10 mouse cellular contexts compared by ENCODE assay signal in the genomic region with DNA sequence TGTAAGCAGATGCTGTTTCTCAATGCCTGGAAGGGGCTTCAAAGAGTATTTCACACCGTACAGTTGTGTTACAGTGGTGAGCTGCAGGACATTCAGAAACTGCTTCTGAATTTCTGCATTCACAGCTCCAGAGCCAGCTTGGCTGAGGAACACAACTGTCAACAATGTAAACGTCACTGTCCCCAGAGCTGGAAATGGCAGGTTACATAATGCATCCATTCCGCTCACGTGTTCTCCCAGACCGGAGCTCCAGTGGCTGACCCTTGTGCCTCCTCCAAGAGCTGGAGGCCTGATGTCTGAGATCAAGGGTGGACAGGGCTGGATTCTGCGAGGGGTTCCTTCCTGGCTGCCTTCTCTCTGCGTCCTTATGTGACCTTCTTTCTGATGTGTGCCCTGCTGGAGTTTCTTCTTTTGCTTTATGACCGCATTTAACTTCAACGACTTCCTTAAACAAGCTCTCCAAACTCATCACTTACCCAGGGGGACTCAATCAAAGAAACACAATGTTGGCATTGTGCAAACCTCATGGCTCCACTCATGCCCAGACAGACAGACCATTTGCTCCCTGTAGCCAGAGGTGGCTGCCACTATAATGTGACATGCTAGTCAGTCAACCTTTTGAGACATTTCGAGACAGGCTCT. TPM values are rescaled to one million over a fixed set of nuclear protein-coding genes. Genes with fewer than 3 reads are reported as not detected.
DNase-seq lines count a peak whose midpoint lies in the region; ATAC-seq and TF ChIP-seq lines count a peak whose summit lies in the region.
"Had no signal": no experiment of that assay in that cellular context is flagged by ENCODE, and none has a peak within 500 bp of the region (broad histone marks: within the 10 kb centered on the region; RNA-seq: fewer than 3 reads in every experiment).

No protein-coding gene starts in this region.

- no peaks in the 10 kb centered on the region for H3K36me3 ChIP-seq in hindbrain, embryonic 10.5 days
- no peaks in the 10 kb centered on the region for H3K36me3 ChIP-seq in midbrain, postnatal 0 days (ENCODE audit: insufficient read depth, low read length)

- no peak for ATAC-seq in activated CD4-positive, CD25-positive, alpha-beta regulatory T cell, adult 4 months
- ATAC-seq in midbrain, postnatal 0 days (ENCODE audit: low FRiP score) = no peak
- ATAC-seq: forebrain, embryonic 14.5 days; midbrain, embryonic 16.5 days had no signal

- no peak overlapping the region for H3K4me3 ChIP-seq in hindbrain, embryonic 10.5 days
- no peak overlapping the region for H3K4me3 ChIP-seq in midbrain, postnatal 0 days (ENCODE audit: low read depth, low read length)

- H3K4me1 ChIP-seq in hindbrain, embryonic 10.5 days (replicated peaks) = peaks cover 41% of the 10 kb centered on the region
- no peaks in the 10 kb centered on the region for H3K4me1 ChIP-seq in midbrain, postnatal 0 days (ENCODE audit: insufficient read depth, low read length)

- peak; percentile 82 for DNase-seq in gastrocnemius, adult 18-20 months (ENCODE audit: low spot score)
- DNase-seq in gastrocnemius, postnatal 10 days = no peak
- DNase-seq in adipocyte (ENCODE audit: low spot score) = peak; percentile 90
- DNase-seq in heart, postnatal 10 days = peak; percentile 80 to 87
- DNase-seq in lung, postnatal 10 days = peak; percentile 82
- DNase-seq in hindbrain, embryonic 10.5 days (ENCODE audit: low spot score) = no peak
- DNase-seq in midbrain, postnatal 0 days (ENCODE audit: low spot score) = no peak

- intact Hi-C loops in heart, postnatal 10 days (cut with DNase I) = no loop called here

- no peak for TF ChIP-seq CTCF in midbrain, postnatal 0 days (IDR thresholded peaks at IDR 0.05)

- H3K27ac ChIP-seq in hindbrain, embryonic 10.5 days = no peak overlapping the region
- no peak overlapping the region for H3K27ac ChIP-seq in midbrain, postnatal 0 days (ENCODE audit: low read depth, low read length)

- H3K4me2 ChIP-seq in midbrain, postnatal 0 days (ENCODE audit: low read depth, low read length, poor library complexity, severe bottlenecking) = no peak overlapping the region

- WGBS in hindbrain, embryonic 10.5 days = 70% methylated on average over 10 of the region's 10 CpGs
- 63% methylated on average over 10 of the region's 10 CpGs for WGBS in midbrain, postnatal 0 days

- no peak overlapping the region for H3K9ac ChIP-seq in midbrain, postnatal 0 days (replicated peaks; ENCODE audit: low read length, poor library complexity, severe bottlenecking)

- no peaks in the 10 kb centered on the region for H3K9me3 ChIP-seq in hindbrain, embryonic 10.5 days
- H3K9me3 ChIP-seq in midbrain, postnatal 0 days (ENCODE audit: low read length) = no peaks in the 10 kb centered on the region

- peaks cover 11% of the 10 kb centered on the region; the same call in 1 of the 2 replicates for H3K27me3 ChIP-seq in hindbrain, embryonic 10.5 days (ENCODE audit: insufficient read depth, poor library complexity, severe bottlenecking)
- no peaks in the 10 kb centered on the region for H3K27me3 ChIP-seq in midbrain, postnatal 0 days (ENCODE audit: insufficient read depth, low read length)

RNA-seq across cellular contexts. Expression of gene Slc25a33, which starts 18.2 kb away (rescaled TPM):
- 10 to 100 TPM; 10.8 to 14.4 TPM for total RNA-seq in gastrocnemius, adult 18-20 months (2021)
- 1 to 10 TPM; 7.2 to 9.5 TPM for total RNA-seq in gastrocnemius, postnatal 10 days (2021)
- total RNA-seq in heart, postnatal 10 days (2021) = 10 to 100 TPM; 10.3 to 19.6 TPM
- polyA plus RNA-seq in hindbrain, embryonic 10.5 days (2016; fragmentation: Nextera tagmentation; extraction: Ambion mirVana) = 19.1 and 20.3 TPM in 2 replicates
- polyA plus RNA-seq in activated CD4-positive, CD25-positive, alpha-beta regulatory T cell, adult 4 months (2017; shearing (Covaris generic)) = 1 to 10 TPM; 5.2 to 7.7 TPM
- total RNA-seq in midbrain, postnatal 0 days (2014; rRNA removed) = 16.6 and 19.8 TPM in 2 replicates
- 32.7 and 34.8 TPM in 2 replicates for polyA plus RNA-seq in midbrain, postnatal 0 days (2015; fragmentation: Nextera tagmentation; extraction: Ambion mirVana)

RNA-seq across cellular contexts. Expression of gene Tmem201, which starts 54.4 kb away (rescaled TPM):
- total RNA-seq in gastrocnemius, adult 18-20 months (2021) = 10 to 100 TPM; 44.9 to 46.7 TPM
- 10 to 100 TPM; 49.7 to 52.2 TPM for total RNA-seq in gastrocnemius, postnatal 10 days (2021)
- total RNA-seq in heart, postnatal 10 days (2021) = 10 to 100 TPM; 82.8 to 88.9 TPM
- 40.8 and 44.4 TPM in 2 replicates for polyA plus RNA-seq in hindbrain, embryonic 10.5 days (2016; fragmentation: Nextera tagmentation; extraction: Ambion mirVana)
- 1 to 10 TPM; 3.0 to 6.8 TPM for polyA plus RNA-seq in activated CD4-positive, CD25-positive, alpha-beta regulatory T cell, adult 4 months (2017; shearing (Covaris generic))
- total RNA-seq in midbrain, postnatal 0 days (2014; rRNA removed) = 55.2 and 67.8 TPM in 2 replicates
- 44.8 and 48.5 TPM in 2 replicates for polyA plus RNA-seq in midbrain, postnatal 0 days (2015; fragmentation: Nextera tagmentation; extraction: Ambion mirVana)

Comparison
In these comparisons a context has a peak if more than half of its experiments do, and no peak if none do; other contexts are left out.
1. DNase-seq: peak in gastrocnemius, adult 18-20 months (single experiment), adipocyte (single experiment), heart, postnatal 10 days (2 of 2) and lung, postnatal 10 days (single experiment); none in gastrocnemius, postnatal 10 days (single experiment), hindbrain, embryonic 10.5 days (single experiment) and midbrain, postnatal 0 days (single experiment).